Mouse (Mus musculus) midbrain, embryonic 13.5 days (tissue): ENCODE results near the gene Lta. TPM values are rescaled to one million over a fixed set of nuclear protein-coding genes. Genes with fewer than 3 reads are reported as not detected.

Experiments
- ATAC-seq: fragments of 200-750 bp; cut with Nextera tagmentation; 2 replicates; pipeline ENCODE4 v1.8.0; 2017; ENCODE audit warnings: mild to moderate bottlenecking, moderate TSS enrichment, moderate library complexity
- H3K27ac ChIP-seq: fragments of 300-500 bp; sonication (generic); 2 replicates; pipeline ENCODE4 v1.5.1; 2015; ENCODE audit warnings: inconsistent platforms, mild to moderate bottlenecking, moderate library complexity
- H3K27me3 ChIP-seq: fragments of 300-500 bp; sonication (generic); 2 replicates; pipeline ENCODE4 v1.6.1; 2015; ENCODE audit warnings: mild to moderate bottlenecking, inconsistent platforms
- H3K36me3 ChIP-seq: fragments of 300-500 bp; sonication (generic); 2 replicates; pipeline ENCODE4 v1.6.1; 2015; ENCODE audit warnings: mild to moderate bottlenecking, inconsistent platforms
- H3K4me1 ChIP-seq: fragments of 300-500 bp; sonication (generic); replicated peaks from 2 replicates; pipeline ENCODE4 v1.6.1; 2015; ENCODE audit warnings: inconsistent platforms
- H3K4me2 ChIP-seq: fragments of 300-500 bp; sonication (generic); replicated peaks from 2 replicates; pipeline ENCODE4 v1.6.1; 2015; ENCODE audit warnings: moderate library complexity, mild to moderate bottlenecking, inconsistent platforms
- H3K4me3 ChIP-seq: fragments of 300-500 bp; sonication (generic); replicated peaks from 2 replicates; pipeline ENCODE4 v1.5.1; 2015; ENCODE audit warnings: mild to moderate bottlenecking, inconsistent platforms
- H3K9ac ChIP-seq: fragments of 300-500 bp; sonication (generic); replicated peaks from 2 replicates; pipeline ENCODE4 v1.6.1; 2015; ENCODE audit warnings: mild to moderate bottlenecking, inconsistent platforms
- H3K9me3 ChIP-seq: fragments of 300-500 bp; sonication (generic); 2 replicates; pipeline ENCODE4 v1.6.1; 2016; ENCODE audit warnings: mild to moderate bottlenecking, inconsistent platforms
- WGBS: fragments of 180-500 bp; shearing (Covaris S2); methylation state at CpG from one replicate; pipeline ENCODE4 v1.1.7; 2015; 5-methylcytosine and 5-hydroxymethylcytosine counted together
- polyA plus RNA-seq: library from polyadenylated mRNA; unstranded; fragments of >200 nt; fragmentation: Nextera tagmentation; extraction: Ambion mirVana; gene quantifications from 2 replicates; pipeline ENCODE4 v1.2.1, GENCODE M21; 2015

The Lta gene
- polyA plus RNA-seq, 1 experiment from 2014 or later: 0.11 TPM

- H3K9ac ChIP-seq: no peak overlapping the region
- H3K4me3 ChIP-seq: no peak overlapping the region
- H3K4me1 ChIP-seq: peaks cover 6% of the 10 kb centered on the region; the same call in 1 of the 2 replicates
- WGBS: 78% methylated on average over 4 of the region's 4 CpGs
- ATAC-seq: no peak
- H3K4me2 ChIP-seq: no peak overlapping the region
- H3K27ac ChIP-seq: no peak overlapping the region
- H3K36me3 ChIP-seq: no peaks in the 10 kb centered on the region
- H3K9me3 ChIP-seq: no peaks in the 10 kb centered on the region
- H3K27me3 ChIP-seq: no peaks in the 10 kb centered on the region
Observed at GRCm38 (mm10) chr17:35187345-35187744, 17.8 kb downstream of the Lta start.

- Histone ChIP-seq H3K9ac (no peak overlapping the region), H3K27me3 (no peaks in the 10 kb centered on the region), H3K4me2 (peak overlapping the region; percentile 51), H3K36me3 (no peaks in the 10 kb centered on the region), H3K4me1 (peaks cover 6% of the 10 kb centered on the region; the same call in 1 of the 2 replicates), H3K9me3 (no peaks in the 10 kb centered on the region), H3K27ac (0 out of 2 replicates have a peak overlapping the region, but pooled peaks have one; percentile 44), H3K4me3 (peak overlapping the region; percentile 30)
- WGBS: 1% methylated on average over 4 of the region's 4 CpGs
- ATAC-seq: 0 out of 2 replicates have a peak, but pooled peaks have one; percentile 45
Observed at GRCm38 (mm10) chr17:35186681-35187080, 18.5 kb downstream of the Lta start.

DNA sequence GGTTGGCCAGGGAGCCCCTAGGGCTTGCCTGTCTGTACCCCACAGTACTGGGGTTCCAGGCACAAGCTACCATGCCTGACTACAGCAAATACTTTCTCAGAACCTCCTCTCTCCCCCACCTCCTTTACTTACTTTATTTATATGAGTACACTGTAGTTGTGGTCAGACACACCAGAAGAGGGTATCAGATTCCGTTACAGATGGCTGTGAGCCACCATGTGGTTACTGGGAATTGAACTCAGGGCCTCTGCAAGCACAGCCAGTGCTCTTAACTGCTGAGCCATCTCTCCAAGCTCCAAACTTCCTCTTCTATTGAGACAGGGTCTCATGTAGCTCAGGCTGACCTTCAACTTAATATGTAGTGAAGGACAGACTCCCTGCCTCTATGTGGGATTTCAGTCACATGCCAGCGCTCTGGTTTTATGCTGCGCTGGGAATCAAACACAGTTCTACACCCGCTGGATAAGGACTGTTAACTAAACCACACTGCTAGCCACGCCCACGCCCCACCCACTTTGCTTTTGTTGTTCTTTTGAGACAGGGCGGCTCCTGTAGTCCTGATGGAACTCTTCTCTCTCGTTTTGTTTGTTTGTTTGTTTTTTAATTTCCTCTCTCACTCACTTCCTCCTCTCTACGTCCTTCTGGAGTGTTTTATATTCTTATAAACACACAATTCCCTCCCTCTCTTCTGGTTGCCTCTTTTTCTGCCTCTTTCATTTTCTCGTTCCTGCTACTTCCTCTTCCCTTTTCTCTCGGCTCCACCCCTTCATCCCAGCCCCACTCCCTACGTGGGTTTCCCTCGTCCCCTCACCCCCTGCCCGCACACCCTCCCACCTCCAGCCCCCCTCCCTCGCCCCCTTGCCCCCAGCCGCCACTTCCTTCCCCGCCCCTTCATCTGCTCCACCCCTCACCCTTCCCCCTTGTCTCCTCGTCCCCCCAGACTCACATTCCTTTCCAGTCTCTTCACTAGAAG lies 19.2 kb downstream of the Lta start:
- Histone ChIP-seq H3K4me1 (peaks cover 6% of the 10 kb centered on the region; the same call in 1 of the 2 replicates), H3K9me3 (no peaks in the 10 kb centered on the region), H3K27ac (no peak overlapping the region), H3K4me3 (peak overlapping the region; percentile 30), H3K4me2 (peak overlapping the region; percentile 51), H3K9ac (no peak overlapping the region), H3K27me3 (no peaks in the 10 kb centered on the region), H3K36me3 (no peaks in the 10 kb centered on the region)
- WGBS: 2% methylated on average over 18 of the region's 18 CpGs
- ATAC-seq: 0 out of 2 replicates have a peak, but pooled peaks have one; percentile 24

- 83% methylated on average over 5 of the region's 5 CpGs for WGBS
Observed at GRCm38 (mm10) chr17:35180093-35180492, 25.1 kb downstream of the Lta start.

DNA sequence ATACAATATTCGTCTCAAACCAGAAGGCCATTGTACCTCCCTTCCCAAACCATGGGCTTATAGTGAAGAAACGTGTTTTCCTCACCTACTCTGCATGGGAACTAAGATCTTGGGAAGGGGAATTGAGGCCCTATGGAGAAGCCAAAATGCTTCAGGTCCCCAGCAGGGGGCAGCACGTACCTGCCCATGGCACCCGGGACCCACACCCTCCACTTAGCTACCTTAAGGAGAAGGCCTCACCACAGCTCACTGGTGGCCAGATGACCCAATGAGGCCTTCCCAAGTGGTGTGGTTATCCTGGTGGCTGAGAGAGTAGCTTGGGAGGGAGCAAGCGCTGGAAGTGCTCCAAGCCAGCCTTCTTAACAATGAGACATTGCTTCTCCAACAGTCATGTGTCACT lies 26.6 kb downstream of the Lta start:
- no peaks in the 10 kb centered on the region for H3K9me3 ChIP-seq
- H3K4me3 ChIP-seq: no peak overlapping the region
- 12% methylated on average over 5 of the region's 5 CpGs for WGBS
- H3K4me1 ChIP-seq: no peaks in the 10 kb centered on the region
- peak; percentile 48; the same call in 1 of the 2 replicates for ATAC-seq
- H3K4me2 ChIP-seq: no peak overlapping the region
- peaks cover 2% of the 10 kb centered on the region; the same call in 1 of the 2 replicates for H3K27me3 ChIP-seq
- H3K27ac ChIP-seq: no peak overlapping the region
- H3K9ac ChIP-seq: no peak overlapping the region
- H3K36me3 ChIP-seq: no peaks in the 10 kb centered on the region

More at GRCm38 (mm10) chr17:35180093-35180492, 25.1 kb downstream of the Lta start:
- Histone ChIP-seq H3K9ac (no peak overlapping the region), H3K27ac (no peak overlapping the region), H3K36me3 (no peaks in the 10 kb centered on the region), H3K4me2 (no peak overlapping the region), H3K4me1 (no peaks in the 10 kb centered on the region), H3K27me3 (no peaks in the 10 kb centered on the region), H3K9me3 (no peaks in the 10 kb centered on the region), H3K4me3 (no peak overlapping the region)
- no peak for ATAC-seq

GRCm38 (mm10) chr17:35175968-35176367 lies 29.2 kb downstream of the Lta start, which contains the start of gene Aif1:
Gene Aif1 (minus strand): TSS chr17:35176068.
- no peak within 1 kb of the TSS for H3K4me2 ChIP-seq
- H3K27me3 ChIP-seq: peaks cover 3% of the 10 kb centered on the region; the same call in 1 of the 2 replicates
- no peak within 1 kb of the TSS for H3K27ac ChIP-seq
- H3K4me1 ChIP-seq: no peaks in the 10 kb centered on the region
- ATAC-seq: no peak
- no peak within 1 kb of the TSS for H3K4me3 ChIP-seq
- 33% methylated on average over 2 of the region's 2 CpGs for WGBS
- H3K36me3 ChIP-seq: no peaks in the 10 kb centered on the region
- H3K9ac ChIP-seq: 0 out of 2 replicates have a peak within 1 kb of the TSS, but pooled peaks have one; percentile 1
- no peaks in the 10 kb centered on the region for H3K9me3 ChIP-seq

DNA sequence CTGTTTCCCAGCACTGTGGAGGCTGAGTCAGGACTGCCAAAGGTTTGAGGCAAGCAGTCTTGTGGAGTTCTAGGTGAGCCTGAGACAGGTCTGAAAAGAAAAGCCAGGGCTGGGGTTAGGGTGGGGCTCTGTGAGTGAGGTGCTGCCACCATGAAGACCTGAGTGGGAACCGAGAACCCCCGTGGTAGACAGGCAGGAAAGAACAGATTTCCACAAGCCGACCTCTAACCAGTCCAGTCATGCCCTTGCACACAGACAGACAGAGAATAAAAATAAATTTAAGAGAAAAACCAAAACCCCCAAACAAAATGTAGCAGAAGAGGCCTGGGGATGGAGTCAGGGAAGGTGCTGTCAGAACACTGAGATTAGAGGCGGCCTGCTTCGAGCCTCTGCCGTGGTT lies 29.8 kb downstream of the Lta start:
- Histone ChIP-seq H3K4me1 (no peaks in the 10 kb centered on the region), H3K9ac (0 out of 2 replicates have a peak overlapping the region, but pooled peaks have one; percentile 1), H3K27ac (no peak overlapping the region), H3K36me3 (no peaks in the 10 kb centered on the region), H3K4me2 (no peak overlapping the region), H3K9me3 (no peaks in the 10 kb centered on the region), H3K27me3 (peaks cover 3% of the 10 kb centered on the region; the same call in 1 of the 2 replicates), H3K4me3 (no peak overlapping the region)
- no peak for ATAC-seq
- WGBS: 65% methylated on average over 6 of the region's 6 CpGs

DNA sequence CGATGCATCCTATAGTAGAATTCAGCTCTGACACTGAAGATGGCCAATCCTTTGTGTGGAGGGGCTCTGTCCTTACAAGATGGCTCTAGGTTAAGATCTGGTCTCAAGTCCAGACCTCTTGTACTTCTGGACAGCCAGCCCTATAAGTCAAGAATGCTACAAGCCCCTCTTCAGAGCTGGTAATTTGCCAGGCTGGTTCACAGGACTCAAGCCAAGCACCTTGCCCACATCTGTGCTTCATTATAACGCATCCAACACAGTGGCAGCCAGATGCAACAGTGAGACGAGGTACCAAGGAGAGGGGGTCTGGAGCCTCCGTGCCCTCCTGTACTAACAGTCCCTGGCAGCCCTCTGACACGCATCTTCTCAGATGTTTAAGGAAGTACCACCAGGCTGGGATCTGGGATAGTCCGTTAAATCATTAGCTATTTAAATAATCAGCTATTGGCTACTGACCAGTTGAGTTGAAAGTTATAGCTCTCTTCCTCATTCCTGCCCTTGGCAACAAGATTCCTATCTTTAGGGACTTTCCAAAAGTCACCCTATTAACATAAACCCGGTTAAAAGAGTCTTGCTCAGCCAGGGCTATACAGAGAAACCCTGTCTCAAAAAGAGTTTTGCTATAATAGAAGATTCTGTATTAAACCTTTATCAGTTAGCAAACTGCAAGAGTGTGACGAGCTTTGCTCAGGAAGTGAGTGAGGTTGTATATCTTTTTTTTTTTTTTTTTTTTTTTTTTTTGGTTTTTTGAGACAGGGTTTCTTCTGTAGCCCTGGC lies 30.8 kb downstream of the Lta start:
- Histone ChIP-seq H3K9ac (no peak overlapping the region), H3K36me3 (no peaks in the 10 kb centered on the region), H3K9me3 (no peaks in the 10 kb centered on the region), H3K4me3 (no peak overlapping the region), H3K4me2 (no peak overlapping the region), H3K27me3 (peaks cover 3% of the 10 kb centered on the region; the same call in 1 of the 2 replicates), H3K4me1 (no peaks in the 10 kb centered on the region), H3K27ac (no peak overlapping the region)
- ATAC-seq: no peak
- WGBS: 80% methylated on average over 8 of the region's 8 CpGs

GRCm38 (mm10) chr17:35173329-35173728 lies 31.8 kb downstream of the Lta start:
- Histone ChIP-seq H3K4me1 (no peaks in the 10 kb centered on the region), H3K4me2 (no peak overlapping the region), H3K9ac (no peak overlapping the region), H3K36me3 (no peaks in the 10 kb centered on the region), H3K4me3 (no peak overlapping the region), H3K27ac (no peak overlapping the region), H3K9me3 (no peaks in the 10 kb centered on the region), H3K27me3 (peaks cover 3% of the 10 kb centered on the region; the same call in 1 of the 2 replicates)
- 69% methylated on average over 3 of the region's 3 CpGs for WGBS
- ATAC-seq: no peak

- ATAC-seq: no peak
- H3K4me3 ChIP-seq: no peak overlapping the region
- 75% methylated on average over 11 of the region's 11 CpGs for WGBS
- H3K27me3 ChIP-seq: peaks cover 3% of the 10 kb centered on the region; the same call in 1 of the 2 replicates
- no peaks in the 10 kb centered on the region for H3K36me3 ChIP-seq
- no peaks in the 10 kb centered on the region for H3K4me1 ChIP-seq
- no peak overlapping the region for H3K4me2 ChIP-seq
- H3K27ac ChIP-seq: no peak overlapping the region
- H3K9ac ChIP-seq: no peak overlapping the region; the same call in 1 of the 2 replicates
- H3K9me3 ChIP-seq: no peaks in the 10 kb centered on the region
Observed at GRCm38 (mm10) chr17:35172445-35173234, 32.5 kb downstream of the Lta start.
